Mouse (Mus musculus): Measurements from ENCODE around the gene Oprd1. TPM values are rescaled to one million over a fixed set of nuclear protein-coding genes. Genes with fewer than 3 reads are reported as not detected.

Oprd1 gene
- not detected for polyA plus RNA-seq (2017; shearing (Covaris generic))

GRCm38 (mm10) chr4:132144080-132144841 is at the start of gene Oprd1:
Gene Oprd1, minus strand, starts transcription at chr4:132144486.

GRCm38 (mm10) chr4:132074933-132075769 is 69.1 kb downstream of the Oprd1 start, which contains the start of gene Epb41:
Gene Epb41, minus strand, starts transcription at chr4:132075321.

GRCm38 (mm10) chr4:132074077-132074932 is 70.0 kb downstream of the Oprd1 start, which contains the start of gene Gm10300:
Gene Gm10300, plus strand, starts transcription at chr4:132074697.

Other genes with a start within 250 kb of the Oprd1 start
- under 1 TPM in 1 of 2 experiments, not detected in 1; 0.97 TPM for gene Tmem200b, start 222.7 kb downstream of the Oprd1 start, polyA plus RNA-seq (2017; shearing (Covaris generic))
- not detected for gene Gm10300, start 69.8 kb downstream of the Oprd1 start, polyA plus RNA-seq (2017; shearing (Covaris generic))
- 10 to 100 TPM; 63.3 to 69.8 TPM for gene Epb41, start 69.2 kb downstream of the Oprd1 start, polyA plus RNA-seq (2017; shearing (Covaris generic))
- gene Ythdf2, start 67.8 kb upstream of the Oprd1 start, polyA plus RNA-seq (2017; shearing (Covaris generic)): 100 to 1,000 TPM; 107 to 122 TPM
- 1 to 10 TPM; 4.1 to 6.0 TPM for gene Gmeb1, start 117.1 kb upstream of the Oprd1 start, polyA plus RNA-seq (2017; shearing (Covaris generic))
- 10 to 100 TPM; 75.5 to 80.7 TPM for gene Taf12, start 129.9 kb upstream of the Oprd1 start, polyA plus RNA-seq (2017; shearing (Covaris generic))
- 1 to 10 TPM in 1 of 2 experiments, not detected in 1; 1.1 TPM for gene Rab42, start 158.9 kb upstream of the Oprd1 start, polyA plus RNA-seq (2017; shearing (Covaris generic))
- 10 to 100 TPM; 58.3 to 64.4 TPM for gene Trnau1ap, start 185.1 kb upstream of the Oprd1 start, polyA plus RNA-seq (2017; shearing (Covaris generic))
- 10 to 100 TPM; 29.3 to 33.4 TPM for gene Rcc1, start 209.1 kb upstream of the Oprd1 start, polyA plus RNA-seq (2017; shearing (Covaris generic))

Measured in activated CD4-positive, CD25-positive, alpha-beta regulatory T cell (primary cell).